13 mouse cellular contexts compared by ENCODE assay signal in the genomic region with DNA sequence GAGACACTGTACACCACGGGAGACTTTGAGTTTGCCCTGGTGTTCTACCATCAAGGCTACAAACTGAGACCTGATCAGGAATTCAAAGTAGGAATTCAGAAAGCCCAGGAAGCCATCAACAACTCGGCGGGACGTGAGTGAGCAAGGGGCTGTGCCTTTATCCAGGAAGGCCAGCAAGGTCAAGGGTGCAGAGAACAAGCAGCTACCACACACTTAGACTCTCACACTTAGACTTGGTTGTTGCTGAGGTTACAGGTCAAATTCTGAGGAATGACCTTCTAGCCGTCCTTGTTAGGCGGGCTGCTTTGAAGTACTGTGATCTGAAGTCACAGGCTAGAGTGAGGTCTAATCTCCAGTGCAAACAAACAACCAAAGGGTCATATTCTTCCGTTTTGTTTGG.
"Had no signal": no experiment of that assay in that cellular context is flagged by ENCODE, and none has a peak within 500 bp of the region (broad histone marks: within the 10 kb centered on the region; RNA-seq: fewer than 3 reads in every experiment).

No protein-coding gene starts in this region.

- H3K4me3 ChIP-seq: limb, embryonic 15.5 days; liver, embryonic 12.5 days; lung, embryonic 15.5 days; megakaryocyte, embryonic 14.5 days; midbrain, embryonic 12.5 days had no signal

- DNase-seq: kidney, postnatal 36 days; layer of hippocampus, adult 9-11 months; layer of hippocampus, postnatal 36 days; lung, postnatal 14 days; right cerebral cortex, postnatal 25 days; thymus, postnatal 36 days had no signal

- H3K27ac ChIP-seq: kidney, postnatal 0 days; limb, embryonic 15.5 days; liver, embryonic 12.5 days; lung, embryonic 15.5 days; macrophage; midbrain, embryonic 12.5 days had no signal
